Mouse (Mus musculus) erythroblast, adult 5-6 weeks (primary cell): Measurements from ENCODE around the gene Trappc5. TPM values are rescaled to one million over a fixed set of nuclear protein-coding genes. Genes with fewer than 3 reads are reported as not detected.

Experiments
- ATAC-seq: replicated peaks from 2 replicates; pipeline ENCODE4 v1.8.0; 2016; ENCODE audit warnings: moderate number of reproducible peaks, mild to moderate bottlenecking, moderate TSS enrichment, inconsistent platforms; ENCODE audit not compliant: poor library complexity, low FRiP score, severe bottlenecking
- total RNA-seq, 2 experiments: library from RNA; stranded (forward) in 1 of 2; stranded (reverse) in 1 of 2; fragments of 150-400 nt in 1 of 2; fragments of 200-764, 138-1000 nt in 1 of 2; gene quantifications; 2 replicates each; pipeline versions ENCODE4 v1.2.3 to v1.2.4; 2015 to 2017; ENCODE audit warnings: low replicate concordance in 2 of 2

The Trappc5 gene
- total RNA-seq, 2 experiments from 2014 or later, result 3.5 to 8.3 TPM

GRCm38 (mm10) chr8:3671980-3672491 is 4.1 kb upstream of the Trappc5 start, which contains the start of gene Fcor:
Gene Fcor (minus strand): TSS chr8:3672362.
- ATAC-seq, result peak; percentile 61

DNA sequence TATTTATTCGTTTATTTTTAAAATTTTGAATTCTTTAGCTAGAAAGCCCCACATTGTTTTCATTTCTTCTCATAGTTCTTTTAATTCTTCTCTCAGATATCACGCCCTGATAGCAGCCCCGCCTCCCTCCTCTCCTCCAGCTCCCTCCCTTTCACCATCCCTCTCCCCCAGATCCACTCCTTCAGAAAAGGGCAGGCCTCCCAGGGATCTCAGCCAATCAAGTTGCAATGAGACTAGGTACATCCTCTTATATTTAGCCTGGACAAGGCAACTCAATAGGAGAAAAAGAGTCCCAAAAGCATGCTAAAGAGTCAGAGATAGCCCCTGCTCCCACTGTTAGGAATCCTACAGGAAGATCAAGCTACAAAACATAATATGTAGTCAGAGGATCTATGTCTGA is 1.4 kb upstream of the Trappc5 start:
- ATAC-seq, result no peak

- peak; percentile 12; the same call in 1 of the 2 replicates for ATAC-seq
These were observed 987 bp downstream of the Trappc5 start for GRCm38 (mm10) chr8:3676993-3677579.

DNA sequence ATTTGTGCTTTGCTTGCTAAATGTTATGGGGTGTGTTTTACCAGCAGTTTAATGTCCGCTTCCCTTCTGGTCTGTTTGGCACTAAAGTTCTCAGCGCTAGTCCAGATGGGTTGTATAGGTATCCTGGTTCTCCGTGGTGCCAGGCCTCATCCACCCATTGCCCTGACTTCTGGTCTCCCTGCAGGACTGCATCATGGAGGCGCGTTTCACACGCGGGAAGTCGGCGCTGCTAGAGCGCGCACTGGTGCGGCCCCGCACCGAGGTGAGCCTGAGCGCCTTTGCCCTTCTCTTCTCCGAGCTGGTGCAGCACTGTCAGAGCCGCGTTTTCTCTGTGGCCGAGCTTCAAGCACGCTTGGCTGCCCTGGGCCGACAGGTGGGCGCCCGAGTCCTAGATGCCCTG is 2.7 kb downstream of the Trappc5 start:
- no peak for ATAC-seq

DNA sequence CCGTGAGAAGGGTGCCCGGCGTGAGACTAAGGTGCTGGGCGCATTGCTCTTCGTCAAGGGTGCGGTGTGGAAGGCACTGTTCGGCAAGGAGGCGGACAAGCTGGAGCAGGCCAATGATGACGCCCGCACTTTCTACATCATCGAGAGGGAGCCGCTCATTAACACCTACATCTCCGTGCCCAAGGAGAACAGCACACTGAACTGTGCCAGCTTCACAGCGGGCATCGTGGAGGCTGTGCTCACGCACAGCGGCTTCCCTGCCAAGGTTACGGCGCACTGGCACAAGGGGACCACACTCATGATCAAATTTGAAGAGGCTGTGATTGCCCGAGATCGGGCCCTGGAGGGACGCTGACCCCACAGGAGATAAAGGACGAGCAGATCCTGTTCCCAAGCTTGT is 3.1 kb downstream of the Trappc5 start:
- ATAC-seq, result no peak

- ATAC-seq, result no peak
These were observed 3.6 kb downstream of the Trappc5 start for GRCm38 (mm10) chr8:3679656-3680055.

GRCm38 (mm10) chr8:3682435-3682834 is 6.3 kb downstream of the Trappc5 start:
- ATAC-seq, result no peak

DNA sequence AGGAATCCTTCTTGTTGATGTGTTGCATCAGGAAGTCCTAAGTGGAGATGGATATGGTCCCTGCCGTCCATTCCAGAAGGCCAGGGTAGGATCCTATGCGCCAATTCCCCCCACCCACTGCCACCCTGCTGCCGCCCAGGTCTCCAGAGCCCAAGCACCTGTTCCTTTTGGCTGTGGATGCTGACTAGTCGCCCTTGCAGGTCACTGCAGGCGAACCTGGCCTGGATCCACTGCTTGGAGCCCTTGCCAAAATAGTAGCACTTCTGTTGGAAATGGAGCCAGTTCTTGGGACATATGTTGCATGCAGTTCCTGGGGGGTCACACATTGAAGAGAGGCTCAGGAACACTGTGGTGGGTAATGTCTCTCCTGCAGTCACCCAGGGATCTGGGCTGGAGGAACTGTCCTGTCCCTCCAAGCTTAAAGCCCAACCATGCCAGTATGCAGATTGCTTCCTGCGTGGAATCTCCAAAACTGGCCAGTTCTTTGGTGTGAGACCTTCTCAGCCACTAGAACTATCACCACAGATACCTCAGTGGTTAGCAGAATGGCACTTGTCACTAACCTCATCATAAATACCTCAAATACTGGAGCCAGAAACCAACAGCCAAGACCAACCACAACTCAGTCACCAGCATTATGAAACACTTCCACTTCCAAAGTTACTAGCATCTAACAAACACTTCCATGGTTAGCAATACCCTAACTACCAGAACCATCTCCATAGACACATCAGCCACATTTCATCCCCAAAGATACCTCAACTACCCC is 7.5 kb downstream of the Trappc5 start:
- ATAC-seq, result no peak

DNA sequence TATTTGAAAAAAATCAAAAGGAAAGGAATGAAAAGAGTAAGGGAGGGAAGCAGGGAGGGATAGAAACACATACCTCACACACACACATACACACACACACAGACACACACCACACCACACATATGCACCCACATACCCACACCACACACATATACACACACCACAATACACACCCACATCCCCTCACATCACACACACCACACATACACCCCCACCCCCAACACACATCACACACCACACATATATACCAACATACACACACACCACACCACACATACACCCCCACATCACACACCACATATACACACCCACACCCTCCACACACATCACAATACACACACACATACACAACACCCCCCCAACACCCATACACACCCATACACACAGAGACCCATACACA is 8.4 kb downstream of the Trappc5 start:
- no peak for ATAC-seq

DNA sequence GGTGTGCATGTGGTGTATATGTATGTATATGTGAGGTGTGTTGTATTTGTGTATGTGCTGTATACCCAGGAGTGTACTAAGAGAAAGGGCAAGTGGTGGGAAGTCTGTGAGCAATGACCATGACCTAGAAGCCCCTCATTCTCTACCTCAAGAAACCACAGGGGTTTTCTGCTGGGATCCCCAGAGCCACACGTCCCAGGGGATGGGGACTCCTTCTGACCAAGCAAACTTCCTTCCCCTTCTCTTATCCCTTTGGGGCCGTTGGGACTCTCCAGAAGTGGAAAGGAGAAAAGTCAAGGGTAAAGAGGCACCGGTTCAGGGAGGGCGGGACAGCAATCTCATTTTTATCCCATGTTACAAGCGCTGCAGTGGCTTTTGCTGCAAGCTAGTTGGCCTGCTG is 9.3 kb downstream of the Trappc5 start:
- ATAC-seq, result no peak

- no peak for ATAC-seq
These were observed 11.4 kb downstream of the Trappc5 start for GRCm38 (mm10) chr8:3687537-3687936.

DNA sequence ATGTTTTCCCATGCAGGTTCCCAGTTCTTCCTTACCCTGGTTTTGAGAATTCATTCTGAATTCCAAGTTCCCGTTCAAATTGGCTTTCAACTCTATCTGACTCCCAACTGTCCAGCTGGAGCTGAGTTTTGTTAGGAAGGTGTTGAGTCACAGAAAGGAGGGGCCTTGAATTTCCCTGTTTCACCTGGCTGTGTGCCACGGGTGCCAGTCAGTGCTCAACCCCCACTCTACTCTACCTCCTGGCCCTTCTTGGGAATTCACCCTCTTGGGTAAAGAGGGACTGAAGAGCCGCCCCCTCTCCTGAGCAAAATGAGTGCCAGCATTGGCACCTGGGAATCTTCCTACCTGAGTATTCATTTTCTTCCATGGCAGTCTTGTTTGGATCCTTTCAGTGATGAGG is 14.7 kb downstream of the Trappc5 start:
- no peak for ATAC-seq

DNA sequence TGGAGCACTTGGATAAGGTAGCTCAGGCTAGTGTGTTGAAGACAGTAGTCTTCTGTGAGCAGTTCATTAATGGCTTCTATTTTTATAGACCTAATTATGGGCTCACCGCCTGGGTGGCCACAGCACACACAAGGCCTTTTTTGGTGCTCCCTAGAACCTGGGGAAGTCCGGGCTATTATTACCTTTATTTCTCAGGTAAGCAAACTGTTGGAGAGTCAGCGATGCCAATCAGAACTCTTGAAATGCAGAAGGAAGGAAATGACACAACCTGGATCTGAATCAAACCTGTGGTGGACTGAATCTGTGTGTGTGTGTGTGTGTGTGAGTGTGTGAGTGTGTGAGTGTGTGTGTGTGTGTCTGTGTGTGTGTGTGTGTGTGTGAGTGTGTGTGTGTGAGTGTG is 18.0 kb downstream of the Trappc5 start, which contains the start of gene Fcer2a:
TSS of gene Fcer2a (minus strand) at position 55 of the 400 bp plus-strand sequence.
- no peak for ATAC-seq

GRCm38 (mm10) chr8:3701491-3701890 is 25.4 kb downstream of the Trappc5 start:
- ATAC-seq, result no peak

GRCm38 (mm10) chr8:3705711-3706110 is 29.6 kb downstream of the Trappc5 start:
- ATAC-seq, result no peak; the same call in 1 of the 2 replicates

DNA sequence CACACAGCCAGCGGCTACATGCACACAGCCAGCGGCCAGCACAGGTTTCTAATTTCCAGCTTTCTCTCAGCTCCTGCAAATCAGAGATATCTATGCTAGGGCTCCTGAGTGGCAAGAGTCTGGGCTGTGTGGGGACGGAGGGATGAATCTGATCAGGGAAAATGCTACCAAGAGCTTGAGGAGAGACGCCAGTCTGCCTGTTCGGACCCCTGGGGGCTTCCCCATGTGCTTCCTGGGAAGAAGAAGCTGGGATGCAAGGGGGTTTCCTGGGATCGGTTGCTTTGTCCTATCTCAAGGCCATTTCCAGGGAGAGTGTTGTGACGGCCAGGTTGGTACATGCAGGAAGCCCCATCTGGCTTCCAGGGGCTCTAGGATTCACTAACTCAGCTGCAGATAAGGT is 31.5 kb downstream of the Trappc5 start:
- ATAC-seq, result no peak

DNA sequence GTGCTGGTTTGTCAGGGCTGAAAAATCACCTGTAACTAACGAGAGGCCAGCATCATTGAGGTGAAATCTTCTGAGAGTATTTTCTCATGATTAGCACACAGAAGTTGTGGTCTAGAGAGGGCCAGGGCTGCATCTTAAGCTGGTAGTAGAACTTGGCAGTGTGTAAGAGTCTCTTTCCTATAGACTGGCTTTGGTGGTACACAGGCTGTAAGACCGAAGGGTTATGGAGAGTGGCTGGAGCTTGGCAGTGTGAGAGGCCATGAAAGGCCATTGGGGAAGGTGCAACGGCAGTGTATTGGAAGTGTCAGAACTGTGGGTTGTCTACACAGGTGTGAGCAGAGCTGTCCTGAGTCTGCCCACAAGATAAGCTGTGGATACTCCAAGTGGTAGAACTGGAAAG is 34.2 kb downstream of the Trappc5 start:
- ATAC-seq, result no peak

DNA sequence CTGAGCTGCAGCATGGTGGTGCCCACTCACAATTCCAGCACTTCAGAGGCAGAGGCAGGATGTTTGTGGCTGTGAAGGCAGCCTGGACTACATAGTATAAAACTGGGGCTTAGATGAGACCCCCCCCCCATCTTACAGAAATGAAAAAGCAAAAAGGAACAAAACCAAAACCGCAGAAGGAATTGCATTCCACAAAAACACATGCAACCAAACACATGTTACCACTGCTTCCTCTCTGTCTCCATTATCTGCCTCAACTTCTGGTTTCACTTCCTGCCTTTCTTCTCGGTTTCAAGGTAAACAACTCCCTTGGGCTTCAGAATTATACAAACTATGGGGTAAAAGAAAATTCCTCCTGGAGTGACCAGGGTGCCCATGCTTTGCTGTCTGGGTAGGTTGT is 35.5 kb downstream of the Trappc5 start:
- ATAC-seq, result no peak

- ATAC-seq, result no peak
These were observed 41.3 kb downstream of the Trappc5 start for GRCm38 (mm10) chr8:3717321-3717954.

- peak; percentile 77 for ATAC-seq
These were observed 42.5 kb downstream of the Trappc5 start for GRCm38 (mm10) chr8:3718559-3718958.

DNA sequence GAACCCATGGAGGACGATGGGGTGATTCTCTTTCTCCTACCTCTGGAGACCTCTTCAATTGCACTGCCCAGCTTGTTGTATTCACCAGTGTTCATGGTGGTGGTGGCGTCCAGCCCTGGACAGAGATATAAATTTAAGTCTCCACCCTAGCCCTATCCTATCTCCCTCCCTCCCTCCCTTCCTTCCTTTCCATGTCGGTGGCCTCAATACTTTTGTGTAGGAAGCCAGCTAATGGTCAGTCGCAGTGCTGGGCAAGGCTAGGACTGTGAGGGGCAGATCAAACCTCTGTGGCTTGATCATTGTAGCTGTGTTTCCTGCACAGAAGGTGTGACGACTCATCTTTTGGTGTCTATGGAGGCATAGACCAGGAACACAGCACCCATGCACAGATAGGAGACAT is 44.5 kb downstream of the Trappc5 start, which contains the start of gene Clec4g:
TSS of gene Clec4g (minus strand) at position 101 of the 400 bp plus-strand sequence.
- no peak for ATAC-seq
